Comparison of ENCODE assay signal across 8 mouse cellular contexts in the genomic region with DNA sequence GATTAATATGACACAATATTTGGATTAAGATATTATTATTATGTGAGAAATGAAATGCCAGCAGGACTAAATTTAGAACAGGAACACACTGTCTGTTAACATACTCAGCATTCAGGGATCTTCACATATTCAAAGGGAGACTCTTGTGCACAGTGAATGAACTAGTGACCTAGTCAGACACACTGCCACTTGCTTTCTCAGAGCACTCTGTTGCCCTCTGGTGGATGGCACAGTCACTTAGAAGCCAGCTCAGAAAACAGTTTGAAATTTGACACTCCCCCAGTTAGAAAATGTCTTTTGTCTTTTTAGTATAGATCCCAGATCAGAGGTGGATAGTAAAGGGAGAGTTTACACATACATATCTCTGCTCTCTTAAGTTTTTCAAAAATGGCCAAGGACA.
DNase-seq lines count a peak whose midpoint lies in the region; ATAC-seq and TF ChIP-seq lines count a peak whose summit lies in the region.

No protein-coding gene starts in this region.

- H3K27me3 ChIP-seq in hindbrain, embryonic 14.5 days (ENCODE audit: control insufficient read depth, insufficient read depth, low read length) = no peaks in the 10 kb centered on the region
- H3K27me3 ChIP-seq in hindbrain, embryonic 13.5 days = no peaks in the 10 kb centered on the region
- H3K27me3 ChIP-seq in forebrain, embryonic 12.5 days = no peaks in the 10 kb centered on the region
- H3K27me3 ChIP-seq in spleen, adult 2 months (ENCODE audit: control insufficient read depth, insufficient read depth, low read length) = no peaks in the 10 kb centered on the region

- no peaks in the 10 kb centered on the region for H3K4me1 ChIP-seq in hindbrain, embryonic 14.5 days (replicated peaks; ENCODE audit: control insufficient read depth, insufficient read depth, low read length)
- H3K4me1 ChIP-seq in hindbrain, embryonic 13.5 days (replicated peaks) = no peaks in the 10 kb centered on the region
- H3K4me1 ChIP-seq in forebrain, embryonic 12.5 days = no peaks in the 10 kb centered on the region
- no peaks in the 10 kb centered on the region for H3K4me1 ChIP-seq in spleen, adult 2 months (ENCODE audit: control insufficient read depth, insufficient read depth, insufficient read length)

- TF ChIP-seq CTCF in spleen, adult 2 months (IDR thresholded peaks at IDR 0.05; ENCODE audit: extremely low read depth, insufficient read depth, insufficient read length, insufficient replicate concordance) = peak; percentile 45; the same call in 1 of the 2 replicates

- H3K36me3 ChIP-seq in hindbrain, embryonic 14.5 days (replicated peaks; ENCODE audit: control insufficient read depth, insufficient read depth) = no peaks in the 10 kb centered on the region
- H3K36me3 ChIP-seq in hindbrain, embryonic 13.5 days = no peaks in the 10 kb centered on the region
- H3K36me3 ChIP-seq in forebrain, embryonic 12.5 days (replicated peaks) = no peaks in the 10 kb centered on the region
- H3K36me3 ChIP-seq in spleen, adult 2 months (ENCODE audit: control insufficient read depth, insufficient read depth, low read length) = no peaks in the 10 kb centered on the region

- no peak overlapping the region for H3K4me3 ChIP-seq in hindbrain, embryonic 14.5 days (replicated peaks; ENCODE audit: low read length)
- H3K4me3 ChIP-seq in hindbrain, embryonic 13.5 days = no peak overlapping the region
- no peak overlapping the region for H3K4me3 ChIP-seq in forebrain, embryonic 12.5 days (replicated peaks)
- H3K4me3 ChIP-seq in spleen, adult 2 months (ENCODE audit: extremely low read depth, insufficient read depth, insufficient read length) = no peak overlapping the region

- DNase-seq in hindbrain, embryonic 14.5 days (ENCODE audit: low spot score) = peak; percentile 79
- peak; percentile 85 for DNase-seq in brain, adult 2 months (ENCODE audit: low read depth, low spot score)
- DNase-seq in heart, postnatal 4 days = peak; percentile 81
- peak; percentile 66 to 80 for DNase-seq in layer of hippocampus, postnatal 10 days (ENCODE audit: low spot score in 2 of 2)
- peak; percentile 69 to 79 for DNase-seq in lung, postnatal 4 days
- peak; percentile 14 to 53 for DNase-seq in spleen, adult 2 months (ENCODE audit: low read depth in 1 of 2, low spot score in 2 of 2)

- H3K27ac ChIP-seq in hindbrain, embryonic 14.5 days = no peak overlapping the region
- H3K27ac ChIP-seq in hindbrain, embryonic 13.5 days = no peak overlapping the region
- no peak overlapping the region for H3K27ac ChIP-seq in forebrain, embryonic 12.5 days
- no peak overlapping the region for H3K27ac ChIP-seq in spleen, adult 2 months (ENCODE audit: insufficient read depth, low read length)

- no peak overlapping the region for H3K4me2 ChIP-seq in hindbrain, embryonic 14.5 days (replicated peaks)
- no peak overlapping the region for H3K4me2 ChIP-seq in hindbrain, embryonic 13.5 days
- H3K4me2 ChIP-seq in forebrain, embryonic 12.5 days = no peak overlapping the region

- no peaks in the 10 kb centered on the region for H3K9me3 ChIP-seq in hindbrain, embryonic 14.5 days (ENCODE audit: control insufficient read depth, low read length)
- H3K9me3 ChIP-seq in hindbrain, embryonic 13.5 days = no peaks in the 10 kb centered on the region
- no peaks in the 10 kb centered on the region for H3K9me3 ChIP-seq in forebrain, embryonic 12.5 days

- no peak for ATAC-seq in hindbrain, embryonic 14.5 days (ENCODE audit: low FRiP score)
- no peak; the same call in 1 of the 2 replicates for ATAC-seq in hindbrain, embryonic 13.5 days (ENCODE audit: low FRiP score)
- ATAC-seq in forebrain, embryonic 12.5 days (ENCODE audit: low FRiP score) = peak; percentile 72

- no peak overlapping the region for H3K9ac ChIP-seq in hindbrain, embryonic 14.5 days
- no peak overlapping the region for H3K9ac ChIP-seq in hindbrain, embryonic 13.5 days
- no peak overlapping the region for H3K9ac ChIP-seq in forebrain, embryonic 12.5 days

- no peak for TF ChIP-seq POLR2A in spleen, adult 2 months (IDR thresholded peaks at IDR 0.05; ENCODE audit: low read depth, low read length)

Comparison
In these comparisons a context has a peak if more than half of its experiments do, and no peak if none do; other contexts are left out.
1. DNase-seq: peak in every context shown above with its lines; median percentile 85 in brain, adult 2 months; 81 in heart, postnatal 4 days; 79 in hindbrain, embryonic 14.5 days; 74 in lung, postnatal 4 days; 73 in layer of hippocampus, postnatal 10 days; 34 in spleen, adult 2 months.